8 mouse cellular contexts compared by ENCODE assay signal in genomic region chr4:151902689-151903241, GRCm38 (mm10). TPM values are rescaled to one million over a fixed set of nuclear protein-coding genes. Genes with fewer than 3 reads are reported as not detected.
DNase-seq lines count a peak whose midpoint lies in the region; ATAC-seq lines count a peak whose summit lies in the region.

No protein-coding gene starts in this region.

- DNase-seq in urinary bladder, postnatal 25 days (ENCODE audit: low spot score) = peak; percentile 8
- no peak for DNase-seq in urinary bladder, postnatal 10 days (ENCODE audit: low spot score)
- DNase-seq in gastrocnemius, postnatal 25 days = peak; percentile 95
- DNase-seq in kidney, adult 9 months = peak; percentile 88
- DNase-seq in frontal cortex, postnatal 14 days (ENCODE audit: low spot score in 2 of 2) = no peak
- DNase-seq in spleen, postnatal 4 days (ENCODE audit: low spot score in 2 of 2) = no peak
- DNase-seq in thymus, postnatal 0 days (ENCODE audit: low spot score) = no peak

- 0 out of 2 replicates have a peak, but pooled peaks have one; percentile 27 for ATAC-seq in monocyte, adult 5-6 weeks (replicated peaks; ENCODE audit: insufficient number of reproducible peaks, low FRiP score, low TSS enrichment, poor library complexity, severe bottlenecking)

RNA-seq across cellular contexts. Expression of gene Dnajc11, which starts 30.7 kb away (rescaled TPM):
- total RNA-seq in gastrocnemius, postnatal 25 days (2021) = 10 to 100 TPM; 59.3 to 68.8 TPM
- 20.1 to 46.9 TPM (median 23.0 TPM) in 3 replicates for total RNA-seq in monocyte, adult 5-6 weeks (2017)
- polyA plus RNA-seq in thymus, postnatal 0 days (2015; fragmentation: Nextera tagmentation; extraction: Ambion mirVana) = 47.2 and 48.3 TPM in 2 replicates

RNA-seq across cellular contexts. Expression of gene Camta1, which starts 41.1 kb away (rescaled TPM):
- total RNA-seq in gastrocnemius, postnatal 25 days (2021) = 100 to 1,000 TPM in 1 of 2 experiments, 10 to 100 TPM in 1; 91.0 to 104 TPM
- 8.8 to 43.8 TPM (median 22.1 TPM) in 3 replicates for total RNA-seq in monocyte, adult 5-6 weeks (2017)
- polyA plus RNA-seq in thymus, postnatal 0 days (2015; fragmentation: Nextera tagmentation; extraction: Ambion mirVana) = 104 and 122 TPM in 2 replicates

Comparison
In these comparisons a context has a peak if more than half of its experiments do, and no peak if none do; other contexts are left out.
1. DNase-seq: peak in urinary bladder, postnatal 25 days (single experiment), gastrocnemius, postnatal 25 days (single experiment) and kidney, adult 9 months (single experiment); none in urinary bladder, postnatal 10 days (single experiment), frontal cortex, postnatal 14 days (0 of 2), spleen, postnatal 4 days (0 of 2) and thymus, postnatal 0 days (single experiment).